Mouse (Mus musculus) CH12.LX (cell line): ENCODE measurements at regions not wholly inside any gene's neighbourhood (a gene's known extent, or its start where the extent isn't known, plus 50 kb on each side); places are given as distances from the start of the nearest gene placed in this dataset.

Experiments used
- DNase-seq: peaks from one replicate; pipeline ENCODE4 v3.0.0-alpha.2; 2013; ENCODE audit errors: extremely low read depth
- H3K27ac ChIP-seq: 2 replicates; pipeline ENCODE4 v1.5.1; 2012; ENCODE audit warnings: low read depth, mild to moderate bottlenecking, control low read depth, moderate library complexity; ENCODE audit not compliant: insufficient read depth
- H3K27me3 ChIP-seq: replicated peaks from 2 replicates; pipeline ENCODE3; 2012; ENCODE audit warnings: inconsistent platforms
- H3K36me3 ChIP-seq, 2 experiments: replicated peaks in 1 of 2; 2 replicates each; pipeline versions ENCODE3 to v1.6.1; 2012; ENCODE audit warnings: inconsistent platforms in 1 of 2, low read length in 1 of 2, mild to moderate bottlenecking in 1 of 2, mixed read lengths in 1 of 2, moderate library complexity in 1 of 2; ENCODE audit not compliant: control insufficient read depth in 1 of 2, insufficient read depth in 1 of 2
- H3K4me1 ChIP-seq, 2 experiments: 2 replicates each; pipeline ENCODE4 v1.6.1; 2012; ENCODE audit warnings: inconsistent platforms in 1 of 2, moderate library complexity in 1 of 2; ENCODE audit not compliant: insufficient read depth in 2 of 2, control insufficient read depth in 1 of 2
- H3K4me2 ChIP-seq: 2 replicates; pipeline ENCODE4 v1.6.1; 2012; ENCODE audit warnings: low read depth, mild to moderate bottlenecking, control low read depth; ENCODE audit not compliant: poor library complexity, insufficient read depth, severe bottlenecking
- H3K4me3 ChIP-seq, 3 experiments: fragments of 150-350 bp in 1 of 3; sonication (generic) in 1 of 3; replicated peaks in 1 of 3; 2 replicates each; pipeline versions ENCODE3 to v1.5.1; 2011 to 2012; ENCODE audit warnings: low read depth in 2 of 3, low read length in 2 of 3, mild to moderate bottlenecking in 2 of 3, moderate library complexity in 2 of 3, control low read depth in 1 of 3, improper control_type of control experiment in 1 of 3, inconsistent platforms in 1 of 3, mixed read lengths in 1 of 3; ENCODE audit not compliant: poor library complexity in 1 of 3
- H3K79me2 ChIP-seq: replicated peaks from 2 replicates; pipeline ENCODE4 v1.6.1; 2012; ENCODE audit warnings: mild to moderate bottlenecking, moderate library complexity; ENCODE audit not compliant: control insufficient read depth, poor library complexity, insufficient read depth, severe bottlenecking; ENCODE audit errors: extremely low read depth
- H3K9ac ChIP-seq: 2 replicates; pipeline ENCODE4 v1.6.1; 2012; ENCODE audit warnings: low read depth, mild to moderate bottlenecking, control low read depth, moderate library complexity; ENCODE audit not compliant: insufficient read depth
- H3K9me3 ChIP-seq: replicated peaks from 2 replicates; pipeline ENCODE3; 2012; ENCODE audit warnings: low read length, inconsistent platforms, mixed read lengths
- CHD2 ChIP-seq: IDR thresholded peaks from 2 replicates; pipeline ENCODE4 v1.6.1; 2011; ENCODE audit warnings: low read length, improper control_type of control experiment
- CTCF ChIP-seq, 2 experiments: IDR thresholded peaks in 1 of 2; conservative IDR thresholded peaks in 1 of 2; 2 replicates each; pipeline ENCODE4 v1.5.1; 2011 to 2012; ENCODE audit warnings: low read depth in 2 of 2, low read length in 2 of 2, improper control_type of control experiment in 1 of 2, inconsistent platforms in 1 of 2, mild to moderate bottlenecking in 1 of 2, moderate library complexity in 1 of 2
- E2F4 ChIP-seq: IDR thresholded peaks from 2 replicates; pipeline ENCODE4 v1.6.1; 2011; ENCODE audit warnings: low read depth, low read length, improper control_type of control experiment; ENCODE audit not compliant: insufficient replicate concordance
- ELF1 ChIP-seq: IDR thresholded peaks from 2 replicates; pipeline ENCODE4 v1.6.1; 2014; ENCODE audit warnings: low read depth, mild to moderate bottlenecking, inconsistent platforms, low read length, improper control_type of control experiment
- ETS1 ChIP-seq: conservative IDR thresholded peaks from 2 replicates; pipeline ENCODE4 v1.6.1; 2012; ENCODE audit warnings: low read depth, mild to moderate bottlenecking, inconsistent platforms, low read length, improper control_type of control experiment, moderate library complexity
- HCFC1 ChIP-seq: IDR thresholded peaks from 2 replicates; pipeline ENCODE4 v1.6.1; 2012; ENCODE audit warnings: low read depth, mild to moderate bottlenecking, inconsistent platforms, low read length, improper control_type of control experiment
- IRF4 ChIP-seq: IDR thresholded peaks from 2 replicates; pipeline ENCODE4 v1.6.1; 2014; ENCODE audit warnings: low read depth, mild to moderate bottlenecking, inconsistent platforms, low read length, improper control_type of control experiment
- KAT2A ChIP-seq: IDR thresholded peaks from 2 replicates; pipeline ENCODE4 v1.6.1; 2012; ENCODE audit warnings: low read length, improper control_type of control experiment, inconsistent platforms; ENCODE audit not compliant: insufficient replicate concordance
- MAFK ChIP-seq: IDR thresholded peaks from 2 replicates; pipeline ENCODE4 v1.6.1; 2011; ENCODE audit warnings: low read length, improper control_type of control experiment; ENCODE audit not compliant: insufficient replicate concordance
- MAX ChIP-seq: IDR thresholded peaks from 2 replicates; pipeline ENCODE4 v1.6.1; 2011; ENCODE audit warnings: low read length, improper control_type of control experiment
- MEF2A ChIP-seq: IDR thresholded peaks from 2 replicates; pipeline ENCODE4 v1.6.1; 2014; ENCODE audit warnings: low read depth, mild to moderate bottlenecking, inconsistent platforms, low read length, improper control_type of control experiment, borderline replicate concordance
- MXI1 ChIP-seq: IDR thresholded peaks from 2 replicates; pipeline ENCODE4 v1.6.1; 2011; ENCODE audit warnings: mild to moderate bottlenecking, low read depth, low read length, improper control_type of control experiment
- MYC ChIP-seq: IDR thresholded peaks from 2 replicates; pipeline ENCODE4 v1.6.1; 2011; ENCODE audit warnings: low read depth, mild to moderate bottlenecking, improper control_type of control experiment, low read length
- NELFE ChIP-seq: IDR thresholded peaks from 2 replicates; pipeline ENCODE4 v1.6.1; 2011; ENCODE audit warnings: low read depth, low read length, improper control_type of control experiment
- NRF1 ChIP-seq: IDR thresholded peaks from 2 replicates; pipeline ENCODE4 v1.6.1; 2014; ENCODE audit warnings: low read depth, mild to moderate bottlenecking, inconsistent platforms, low read length, improper control_type of control experiment, moderate library complexity
- PAX5 ChIP-seq: IDR thresholded peaks from 2 replicates; pipeline ENCODE4 v1.6.1; 2012; ENCODE audit warnings: low read length, inconsistent platforms, mixed read lengths
- POLR2AphosphoS2 ChIP-seq: IDR thresholded peaks from 2 replicates; pipeline ENCODE4 v1.6.1; 2011; ENCODE audit warnings: low read depth, low read length, improper control_type of control experiment
- RAD21 ChIP-seq: IDR thresholded peaks from 2 replicates; pipeline ENCODE4 v1.6.1; 2011; ENCODE audit warnings: low read depth, mild to moderate bottlenecking, low read length, improper control_type of control experiment, moderate library complexity
- RCOR1 ChIP-seq: conservative IDR thresholded peaks from 2 replicates; pipeline ENCODE4 v1.6.1; 2012; ENCODE audit warnings: low read depth, mild to moderate bottlenecking, inconsistent platforms, low read length, improper control_type of control experiment
- SIN3A ChIP-seq: IDR thresholded peaks from 2 replicates; pipeline ENCODE4 v1.6.1; 2012; ENCODE audit warnings: low read length, improper control_type of control experiment, inconsistent platforms
- TBP ChIP-seq: conservative IDR thresholded peaks from 2 replicates; pipeline ENCODE4 v1.6.1; 2011; ENCODE audit warnings: low read depth, low read length, improper control_type of control experiment
- TCF12 ChIP-seq: IDR thresholded peaks from 2 replicates; pipeline ENCODE4 v1.6.1; 2014; ENCODE audit warnings: low read depth, mild to moderate bottlenecking, inconsistent platforms, low read length, improper control_type of control experiment
- USF1 ChIP-seq: IDR thresholded peaks from 2 replicates; pipeline ENCODE4 v1.6.1; 2014; ENCODE audit warnings: low read depth, mild to moderate bottlenecking, inconsistent platforms, low read length, improper control_type of control experiment
- ZKSCAN1 ChIP-seq: IDR thresholded peaks from 2 replicates; pipeline ENCODE4 v1.6.1; 2012; ENCODE audit warnings: low read depth, inconsistent platforms, low read length, improper control_type of control experiment, borderline replicate concordance
- ZMIZ1 ChIP-seq: IDR thresholded peaks from 2 replicates; pipeline ENCODE4 v1.6.1; 2012; ENCODE audit warnings: low read depth, mild to moderate bottlenecking, inconsistent platforms, low read length, improper control_type of control experiment
- dilution Hi-C: fragments of 300-500 bp; cut with MboI; formaldehyde crosslinking; loops from 2 replicates; pipeline ENCODE4 v1.14.3; 2020; ENCODE audit warnings: low sequenced_read_pairs; ENCODE audit not compliant: extremely low pct_unique_long_range_greater_than_20kb, extremely low pct_ligation_motif_present
- in situ Hi-C: fragments of 300-500 bp; cut with MboI; formaldehyde crosslinking; loops from 3 replicates; pipeline ENCODE4 v1.14.3; 2019; ENCODE audit warnings: low sequenced_read_pairs, low pct_ligation_motif_present, low pct_unique_long_range_greater_than_20kb, mixed read lengths

DNA sequence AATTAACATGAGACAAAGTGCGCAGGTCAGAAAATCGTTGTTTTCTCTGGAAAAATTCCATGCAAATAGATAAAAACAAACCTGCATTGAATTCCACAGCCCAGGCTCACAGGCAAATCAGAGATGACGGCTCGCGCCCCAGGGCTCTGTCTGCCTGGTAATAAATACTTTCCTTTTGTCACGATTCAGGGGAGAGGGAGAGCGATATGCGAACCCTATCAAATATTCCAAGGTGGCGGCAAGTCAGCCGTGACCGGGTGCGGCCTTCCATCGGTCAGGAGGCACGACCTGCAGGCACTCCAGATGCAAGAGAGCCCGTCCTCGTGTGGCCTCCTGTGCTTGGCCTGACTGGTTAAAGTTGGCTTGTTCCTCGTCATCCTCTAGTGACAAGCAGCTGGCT, 94.5 kb upstream of the Gsc start:
- Histone ChIP-seq H3K9ac (no peak overlapping the region), H3K36me3 (no peaks in the 10 kb centered on the region), H3K4me3 (no peak overlapping the region), H3K27ac (no peak overlapping the region), H3K4me1 (peaks cover 0 to 6% of the 10 kb centered on the region in 2 experiments; a peak in 1 of 4 replicates), H3K79me2 (no peaks in the 10 kb centered on the region), H3K9me3 (no peaks in the 10 kb centered on the region), H3K27me3 (peaks cover 70% of the 10 kb centered on the region), H3K4me2 (no peak overlapping the region)
- TF ChIP-seq NRF1 (no peak), RCOR1 (no peak), CHD2 (no peak), USF1 (no peak), MXI1 (no peak), MYC (no peak), ELF1 (no peak), MAFK (no peak), IRF4 (no peak), PAX5 (no peak)
- dilution Hi-C loops: no loop called here
- no peak for DNase-seq
- in situ Hi-C loops: no loop called here

DNA sequence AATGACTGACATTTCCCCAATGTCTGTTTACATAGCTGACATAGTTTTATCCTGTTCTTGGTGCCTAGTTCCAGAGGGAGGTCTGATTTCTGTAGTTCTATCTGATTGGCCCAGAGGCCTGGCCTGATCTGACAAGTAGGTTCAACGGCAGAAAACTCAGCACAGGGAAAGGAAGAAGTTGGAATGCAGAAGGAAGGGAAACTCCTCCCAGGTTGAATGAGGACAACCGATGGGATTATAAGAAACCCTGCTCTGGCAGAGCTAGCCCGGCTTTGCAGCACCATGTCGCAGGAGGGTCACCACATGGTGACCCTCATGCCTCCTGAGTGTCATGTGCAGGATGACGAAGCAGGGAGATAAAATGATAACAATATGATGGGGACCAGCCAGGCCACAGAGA, 89.8 kb upstream of the Gsc start:
- TF ChIP-seq KAT2A: no peak
- TF ChIP-seq MEF2A: no peak
- no peak for TF ChIP-seq MXI1
- TF ChIP-seq TBP: no peak
- TF ChIP-seq ELF1: no peak
- Histone ChIP-seq H3K79me2 (no peaks in the 10 kb centered on the region), H3K36me3 (no peaks in the 10 kb centered on the region), H3K27ac (no peak overlapping the region), H3K27me3 (peaks cover 76% of the 10 kb centered on the region), H3K9ac (no peak overlapping the region), H3K4me1 (peaks cover 0 to 6% of the 10 kb centered on the region in 2 experiments; a peak in 1 of 4 replicates), H3K9me3 (no peaks in the 10 kb centered on the region), H3K4me2 (no peak overlapping the region), H3K4me3 (no peak overlapping the region)
- in situ Hi-C loops (no loop called here), dilution Hi-C loops (no loop called here)
- DNase-seq: no peak

DNA sequence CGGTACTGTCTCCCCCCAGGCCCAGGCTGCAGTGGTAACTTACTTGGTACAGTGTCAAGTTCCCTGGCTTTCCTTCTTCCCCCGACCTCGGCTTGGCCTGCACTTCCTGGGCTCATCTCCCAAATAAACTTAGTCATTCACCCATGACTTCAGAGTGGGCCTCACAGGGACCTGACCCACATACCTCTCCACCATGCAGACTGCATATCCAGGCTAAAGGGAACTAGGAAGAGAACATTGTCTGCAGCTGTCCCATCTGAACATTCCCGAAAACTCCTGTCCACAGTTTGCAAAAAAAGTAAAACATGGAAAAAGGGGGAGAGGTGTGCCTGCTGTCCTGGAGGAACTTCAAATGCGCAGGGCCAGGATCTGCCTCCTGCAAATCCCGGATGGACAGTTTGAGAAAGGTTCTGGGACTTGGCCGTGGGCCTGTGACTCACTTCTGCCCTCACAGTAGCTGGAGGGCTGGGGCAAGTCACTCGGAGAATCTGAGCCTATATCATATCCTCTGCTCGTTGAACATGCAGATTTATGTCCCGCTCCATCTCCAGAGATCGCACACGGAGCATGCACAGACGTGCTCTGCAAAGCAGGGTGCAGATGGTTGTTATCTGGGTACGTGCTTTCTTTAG, 87.9 kb upstream of the Gsc start:
- dilution Hi-C loops: no loop called here
- Histone ChIP-seq H3K27ac (no peak overlapping the region), H3K4me1 (peaks cover 0 to 6% of the 10 kb centered on the region in 2 experiments; a peak in 1 of 4 replicates), H3K9me3 (no peaks in the 10 kb centered on the region), H3K4me2 (no peak overlapping the region), H3K4me3 (no peak overlapping the region), H3K36me3 (no peaks in the 10 kb centered on the region), H3K9ac (no peak overlapping the region), H3K79me2 (no peaks in the 10 kb centered on the region), H3K27me3 (peaks cover 79% of the 10 kb centered on the region)
- TF ChIP-seq CHD2 (no peak), SIN3A (no peak), HCFC1 (no peak), ZKSCAN1 (no peak), RAD21 (no peak), MAX (no peak), MXI1 (no peak), POLR2AphosphoS2 (no peak), TCF12 (no peak), ZMIZ1 (no peak), RCOR1 (no peak), E2F4 (no peak), CTCF (conservative IDR thresholded peaks at IDR 0.05 in 1 of 2, IDR thresholded peaks at IDR 0.05 in 1 of 2; ENCODE audit: low read depth in 2 of 2, low read length in 2 of 2) (no peak), ETS1 (no peak), PAX5 (no peak), NELFE (no peak)
- no peak for DNase-seq
- in situ Hi-C loops: no loop called here
